Mouse (Mus musculus): ENCODE data around the gene Gm20489. TPM values are rescaled to one million over a fixed set of nuclear protein-coding genes. Genes with fewer than 3 reads are reported as not detected.

Gene Gm20489
- polyA plus RNA-seq (2015; fragmentation: Nextera tagmentation; extraction: Ambion mirVana), result not detected in 2 replicates

GRCm38 (mm10) chrX:101268755-101269124, at the start of gene Gm20489:
Gene Gm20489, minus strand, starts transcription at chrX:101269023.
- no peak within 1 kb of the TSS for H3K4me2 ChIP-seq (replicated peaks)
- no peaks in the 10 kb centered on the region for H3K9me3 ChIP-seq
- WGBS, result 68% methylated on average over 3 of the region's 3 CpGs
- H3K27ac ChIP-seq, result no peak within 1 kb of the TSS
- H3K36me3 ChIP-seq, result no peaks in the 10 kb centered on the region
- no peak within 1 kb of the TSS for H3K9ac ChIP-seq (replicated peaks)
- H3K4me1 ChIP-seq (replicated peaks), result no peaks in the 10 kb centered on the region
- no peak for ATAC-seq
- H3K27me3 ChIP-seq, result peaks cover 10% of the 10 kb centered on the region; the same call in 1 of the 2 replicates
- H3K4me3 ChIP-seq (replicated peaks), result no peak within 1 kb of the TSS

GRCm38 (mm10) chrX:101313625-101314359, 45.0 kb upstream of the Gm20489 start:
- no peak overlapping the region for H3K27ac ChIP-seq
- H3K4me1 ChIP-seq (replicated peaks), result peaks cover 14% of the 10 kb centered on the region
- H3K4me3 ChIP-seq (replicated peaks), result no peak overlapping the region
- 34% methylated on average over 6 of the region's 6 CpGs for WGBS
- no peak overlapping the region for H3K9ac ChIP-seq (replicated peaks)
- H3K36me3 ChIP-seq, result peaks cover 59% of the 10 kb centered on the region
- H3K9me3 ChIP-seq, result no peaks in the 10 kb centered on the region
- no peaks in the 10 kb centered on the region for H3K27me3 ChIP-seq
- peak; percentile 86 for ATAC-seq
- no peak overlapping the region for H3K4me2 ChIP-seq (replicated peaks)

GRCm38 (mm10) chrX:101309299-101309698, 40.5 kb upstream of the Gm20489 start:
- Histone ChIP-seq H3K9ac (replicated peaks) (no peak overlapping the region), H3K27ac (no peak overlapping the region), H3K9me3 (no peaks in the 10 kb centered on the region), H3K4me2 (replicated peaks) (no peak overlapping the region), H3K27me3 (no peaks in the 10 kb centered on the region; the same call in 1 of the 2 replicates), H3K4me3 (replicated peaks) (no peak overlapping the region), H3K4me1 (replicated peaks) (peaks cover 15% of the 10 kb centered on the region), H3K36me3 (peaks cover 50% of the 10 kb centered on the region)
- ATAC-seq, result no peak
- 91% methylated on average over 5 of the region's 5 CpGs for WGBS

- ATAC-seq, result no peak
- H3K27me3 ChIP-seq, result no peaks in the 10 kb centered on the region; the same call in 1 of the 2 replicates
- H3K4me1 ChIP-seq (replicated peaks), result peaks cover 38% of the 10 kb centered on the region
- peaks cover 24% of the 10 kb centered on the region for H3K36me3 ChIP-seq
- H3K9ac ChIP-seq (replicated peaks), result no peak overlapping the region
- H3K9me3 ChIP-seq, result no peaks in the 10 kb centered on the region
- H3K27ac ChIP-seq, result no peak overlapping the region
- no peak overlapping the region for H3K4me2 ChIP-seq (replicated peaks)
- H3K4me3 ChIP-seq (replicated peaks), result no peak overlapping the region
- WGBS, result 44% methylated on average over 2 of the region's 2 CpGs
Observed at GRCm38 (mm10) chrX:101304646-101305045, 35.8 kb upstream of the Gm20489 start.

GRCm38 (mm10) chrX:101301654-101302053, 32.8 kb upstream of the Gm20489 start:
- Histone ChIP-seq H3K4me2 (replicated peaks) (peak overlapping the region; percentile 59), H3K36me3 (peaks cover 6% of the 10 kb centered on the region), H3K4me3 (replicated peaks) (peak overlapping the region; percentile 56), H3K4me1 (replicated peaks) (peaks cover 41% of the 10 kb centered on the region), H3K9ac (replicated peaks) (peak overlapping the region; percentile 61), H3K9me3 (no peaks in the 10 kb centered on the region), H3K27ac (peak overlapping the region; percentile 83; the same call in 1 of the 2 replicates), H3K27me3 (no peaks in the 10 kb centered on the region; the same call in 1 of the 2 replicates)
- ATAC-seq, result no peak
- 61% methylated on average over 9 of the region's 9 CpGs for WGBS

- 36% methylated on average over 13 of the region's 13 CpGs for WGBS
- H3K27ac ChIP-seq, result peak overlapping the region; percentile 83
- peaks cover 16% of the 10 kb centered on the region for H3K36me3 ChIP-seq
- no peaks in the 10 kb centered on the region; the same call in 1 of the 2 replicates for H3K27me3 ChIP-seq
- peak overlapping the region; percentile 56 for H3K4me3 ChIP-seq (replicated peaks)
- ATAC-seq, result peak; percentile 59
- H3K4me2 ChIP-seq (replicated peaks), result peak overlapping the region; percentile 59
- H3K4me1 ChIP-seq (replicated peaks), result peaks cover 41% of the 10 kb centered on the region
- peak overlapping the region; percentile 77 for H3K9ac ChIP-seq (replicated peaks)
- H3K9me3 ChIP-seq, result no peaks in the 10 kb centered on the region
Observed at GRCm38 (mm10) chrX:101300427-101301030, 31.7 kb upstream of the Gm20489 start.

- Histone ChIP-seq H3K9ac (replicated peaks) (peak overlapping the region; percentile 77), H3K27me3 (no peaks in the 10 kb centered on the region), H3K4me1 (replicated peaks) (peaks cover 40% of the 10 kb centered on the region), H3K4me3 (replicated peaks) (peak overlapping the region; percentile 56), H3K36me3 (peaks cover 22% of the 10 kb centered on the region), H3K9me3 (no peaks in the 10 kb centered on the region), H3K4me2 (replicated peaks) (peak overlapping the region; percentile 59), H3K27ac (peak overlapping the region; percentile 83)
- 31% methylated on average over 11 of the region's 13 CpGs for WGBS
- peak; percentile 75 for ATAC-seq
Observed at GRCm38 (mm10) chrX:101299473-101300426, 30.9 kb upstream of the Gm20489 start.

GRCm38 (mm10) chrX:101299055-101299454, 30.2 kb upstream of the Gm20489 start, which contains the start of gene Nlgn3:
Gene Nlgn3, plus strand, starts transcription at chrX:101299168.
- Histone ChIP-seq H3K27me3 (no peaks in the 10 kb centered on the region), H3K9me3 (no peaks in the 10 kb centered on the region), H3K4me3 (replicated peaks) (peak within 1 kb of the TSS; percentile 56), H3K4me2 (replicated peaks) (peak within 1 kb of the TSS; percentile 59), H3K27ac (peak within 1 kb of the TSS; percentile 83), H3K9ac (replicated peaks) (peak within 1 kb of the TSS; percentile 77), H3K36me3 (peaks cover 27% of the 10 kb centered on the region), H3K4me1 (replicated peaks) (peaks cover 34% of the 10 kb centered on the region)
- peak; percentile 35 for ATAC-seq
- 16% methylated on average over 20 of the region's 24 CpGs for WGBS

- no peak overlapping the region for H3K4me3 ChIP-seq (replicated peaks)
- H3K27ac ChIP-seq, result no peak overlapping the region
- H3K9me3 ChIP-seq, result no peaks in the 10 kb centered on the region
- no peak overlapping the region for H3K9ac ChIP-seq (replicated peaks)
- no peaks in the 10 kb centered on the region for H3K27me3 ChIP-seq
- 88% methylated on average over 10 of the region's 10 CpGs for WGBS
- H3K4me2 ChIP-seq (replicated peaks), result no peak overlapping the region
- H3K4me1 ChIP-seq (replicated peaks), result no peaks in the 10 kb centered on the region
- ATAC-seq, result no peak
- peaks cover 88% of the 10 kb centered on the region for H3K36me3 ChIP-seq
Observed at GRCm38 (mm10) chrX:101290111-101290510, 21.3 kb upstream of the Gm20489 start.

GRCm38 (mm10) chrX:101289037-101289436, 20.2 kb upstream of the Gm20489 start:
- no peak for ATAC-seq
- 91% methylated on average over 7 of the region's 7 CpGs for WGBS
- no peaks in the 10 kb centered on the region for H3K27me3 ChIP-seq
- no peak overlapping the region for H3K27ac ChIP-seq
- peaks cover 88% of the 10 kb centered on the region for H3K36me3 ChIP-seq
- no peak overlapping the region for H3K4me3 ChIP-seq (replicated peaks)
- no peak overlapping the region for H3K4me2 ChIP-seq (replicated peaks)
- no peaks in the 10 kb centered on the region for H3K4me1 ChIP-seq (replicated peaks)
- H3K9me3 ChIP-seq, result no peaks in the 10 kb centered on the region
- no peak overlapping the region for H3K9ac ChIP-seq (replicated peaks)

- 91% methylated on average over 6 of the region's 6 CpGs for WGBS
- no peaks in the 10 kb centered on the region for H3K4me1 ChIP-seq (replicated peaks)
- no peaks in the 10 kb centered on the region for H3K9me3 ChIP-seq
- no peak for ATAC-seq
- no peak overlapping the region for H3K27ac ChIP-seq
- H3K4me3 ChIP-seq (replicated peaks), result no peak overlapping the region
- H3K4me2 ChIP-seq (replicated peaks), result no peak overlapping the region
- H3K27me3 ChIP-seq, result no peaks in the 10 kb centered on the region
- H3K36me3 ChIP-seq, result peaks cover 89% of the 10 kb centered on the region
- H3K9ac ChIP-seq (replicated peaks), result no peak overlapping the region
Observed at GRCm38 (mm10) chrX:101288432-101288831, 19.6 kb upstream of the Gm20489 start.

Measured in midbrain, embryonic 13.5 days (tissue).